Mouse (Mus musculus) MEL (cell line): ENCODE results near the gene Stn1. TPM values are rescaled to one million over a fixed set of nuclear protein-coding genes. Genes with fewer than 3 reads are reported as not detected.

Experiments
- DNase-seq: peaks from one replicate; pipeline ENCODE4 v3.0.0; 2011; ENCODE audit warnings: low read depth, low spot score
- H3K27ac ChIP-seq: 2 replicates; pipeline ENCODE4 v1.5.1; 2012; ENCODE audit warnings: low read depth, mild to moderate bottlenecking, control low read depth, low read length, moderate library complexity; ENCODE audit not compliant: control insufficient read depth
- H3K27me3 ChIP-seq, 2 experiments: fragments of 150-350 bp in 1 of 2; sonication (generic) in 1 of 2; 2 replicates each; pipeline ENCODE4 v1.6.1; 2012; ENCODE audit warnings: low read length in 2 of 2, mild to moderate bottlenecking in 2 of 2, improper control_type of control experiment in 1 of 2, moderate library complexity in 1 of 2; ENCODE audit not compliant: insufficient read depth in 2 of 2, control insufficient read depth in 1 of 2
- H3K36me3 ChIP-seq, 2 experiments: 2 replicates each; pipeline ENCODE4 v1.6.1; 2012 to 2014; ENCODE audit warnings: low read length in 2 of 2, improper control_type of control experiment in 1 of 2, inconsistent platforms in 1 of 2, mild to moderate bottlenecking in 1 of 2; ENCODE audit not compliant: insufficient read depth in 2 of 2, control insufficient read depth in 1 of 2
- H3K4me1 ChIP-seq, 2 experiments: fragments of 150-350 bp in 1 of 2; sonication (generic) in 1 of 2; 2 replicates each; pipeline ENCODE4 v1.6.1; 2012; ENCODE audit warnings: low read length in 2 of 2, improper control_type of control experiment in 1 of 2, mild to moderate bottlenecking in 1 of 2; ENCODE audit not compliant: insufficient read depth in 2 of 2, control insufficient read depth in 1 of 2
- H3K4me3 ChIP-seq, 2 experiments: fragments of 150-350 bp in 1 of 2; sonication (generic) in 1 of 2; 2 replicates each; pipeline ENCODE4 v1.5.1; 2012; ENCODE audit warnings: low read depth in 2 of 2, low read length in 2 of 2, mild to moderate bottlenecking in 2 of 2, moderate library complexity in 2 of 2, control low read depth in 1 of 2, improper control_type of control experiment in 1 of 2; ENCODE audit not compliant: control insufficient read depth in 1 of 2, insufficient read depth in 1 of 2
- H3K79me2 ChIP-seq: 2 replicates; pipeline ENCODE4 v1.6.1; 2012; ENCODE audit warnings: mild to moderate bottlenecking, low read length, moderate library complexity; ENCODE audit not compliant: control insufficient read depth, poor library complexity, insufficient read depth
- H3K9ac ChIP-seq: 2 replicates; pipeline ENCODE4 v1.6.1; 2012; ENCODE audit warnings: low read depth, mild to moderate bottlenecking, control low read depth, low read length, moderate library complexity; ENCODE audit not compliant: control insufficient read depth, poor library complexity, severe bottlenecking
- H3K9me3 ChIP-seq: fragments of 150-350 bp; sonication (generic); replicated peaks from 2 replicates; pipeline ENCODE4 v1.6.1; 2012; ENCODE audit warnings: mild to moderate bottlenecking, low read length, improper control_type of control experiment, moderate library complexity; ENCODE audit not compliant: insufficient read depth
- BHLHE40 ChIP-seq: IDR thresholded peaks from 2 replicates; pipeline ENCODE4 v1.6.1; 2012; ENCODE audit warnings: low read depth, mild to moderate bottlenecking, inconsistent platforms, low read length, improper control_type of control experiment, borderline replicate concordance
- CHD2 ChIP-seq: IDR thresholded peaks from 2 replicates; pipeline ENCODE4 v1.6.1; 2011; ENCODE audit warnings: low read length, improper control_type of control experiment
- ETS1 ChIP-seq: IDR thresholded peaks from 2 replicates; pipeline ENCODE4 v1.6.1; 2012; ENCODE audit warnings: low read depth, mild to moderate bottlenecking, inconsistent platforms, low read length, improper control_type of control experiment, moderate library complexity
- GATA1 ChIP-seq: IDR thresholded peaks from 2 replicates; pipeline ENCODE4 v1.6.1; 2011; ENCODE audit warnings: low read depth, low read length, improper control_type of control experiment
- HCFC1 ChIP-seq: IDR thresholded peaks from 2 replicates; pipeline ENCODE4 v1.6.1; 2012; ENCODE audit warnings: low read depth, mild to moderate bottlenecking, inconsistent platforms, low read length, improper control_type of control experiment, moderate library complexity
- KAT2A ChIP-seq: conservative IDR thresholded peaks from 2 replicates; pipeline ENCODE4 v1.6.1; 2012; ENCODE audit warnings: low read depth, low read length, improper control_type of control experiment, inconsistent platforms
- MAFK ChIP-seq: IDR thresholded peaks from 2 replicates; pipeline ENCODE4 v1.6.1; 2011; ENCODE audit warnings: low read depth, mild to moderate bottlenecking, low read length, improper control_type of control experiment, borderline replicate concordance
- MAX ChIP-seq: IDR thresholded peaks from 2 replicates; pipeline ENCODE4 v1.6.1; 2011; ENCODE audit warnings: low read length, improper control_type of control experiment
- MEF2A ChIP-seq: IDR thresholded peaks from 2 replicates; pipeline ENCODE4 v1.6.1; 2014; ENCODE audit warnings: low read depth, mild to moderate bottlenecking, inconsistent platforms, low read length, improper control_type of control experiment; ENCODE audit not compliant: poor library complexity, insufficient replicate concordance, severe bottlenecking; ENCODE audit errors: extremely low read depth
- MYB ChIP-seq: IDR thresholded peaks from 2 replicates; pipeline ENCODE4 v1.6.1; 2011; ENCODE audit warnings: mild to moderate bottlenecking, low read depth, low read length, improper control_type of control experiment
- MYC ChIP-seq: IDR thresholded peaks from 2 replicates; pipeline ENCODE4 v1.6.1; 2011; ENCODE audit warnings: low read depth, mild to moderate bottlenecking, low read length, improper control_type of control experiment, moderate library complexity
- POLR2AphosphoS2 ChIP-seq: IDR thresholded peaks from 2 replicates; pipeline ENCODE4 v1.6.1; 2011; ENCODE audit warnings: low read length, improper control_type of control experiment
- POLR2AphosphoS5 ChIP-seq: IDR thresholded peaks from 2 replicates; pipeline ENCODE4 v1.6.1; 2012; ENCODE audit warnings: low read depth, borderline replicate concordance, mild to moderate bottlenecking, inconsistent platforms, low read length, moderate library complexity, mixed read lengths
- RAD21 ChIP-seq: IDR thresholded peaks from 2 replicates; pipeline ENCODE4 v1.6.1; 2011; ENCODE audit warnings: mild to moderate bottlenecking, low read depth, low read length, improper control_type of control experiment
- RCOR1 ChIP-seq: IDR thresholded peaks from 2 replicates; pipeline ENCODE4 v1.6.1; 2012; ENCODE audit warnings: low read depth, mild to moderate bottlenecking, inconsistent platforms, low read length, improper control_type of control experiment
- SIN3A ChIP-seq: IDR thresholded peaks from 2 replicates; pipeline ENCODE4 v1.6.1; 2012; ENCODE audit warnings: low read length, improper control_type of control experiment, inconsistent platforms
- SMC3 ChIP-seq: IDR thresholded peaks from 2 replicates; pipeline ENCODE4 v1.6.1; 2011; ENCODE audit warnings: low read depth, low read length, improper control_type of control experiment
- USF1 ChIP-seq: IDR thresholded peaks from 2 replicates; pipeline ENCODE4 v1.6.1; 2014; ENCODE audit warnings: low read depth, mild to moderate bottlenecking, inconsistent platforms, low read length, improper control_type of control experiment, moderate library complexity
- USF2 ChIP-seq, 2 experiments: IDR thresholded peaks; 2 replicates each; pipeline ENCODE4 v1.6.1; 2011 to 2012; ENCODE audit warnings: improper control_type of control experiment in 2 of 2, low read length in 2 of 2, borderline replicate concordance in 1 of 2, inconsistent platforms in 1 of 2, low read depth in 1 of 2, mild to moderate bottlenecking in 1 of 2; ENCODE audit not compliant: insufficient read depth in 1 of 2
- ZC3H11A ChIP-seq: IDR thresholded peaks from 2 replicates; pipeline ENCODE4 v1.6.1; 2012; ENCODE audit warnings: low read depth, mild to moderate bottlenecking, inconsistent platforms, low read length, improper control_type of control experiment
- ZNF384 ChIP-seq: IDR thresholded peaks from 2 replicates; pipeline ENCODE4 v1.6.1; 2012; ENCODE audit warnings: low read depth, mild to moderate bottlenecking, inconsistent platforms, low read length, improper control_type of control experiment
- polyA plus RNA-seq, 2 experiments: library from polyadenylated mRNA; stranded (reverse) in 1 of 2; unstranded in 1 of 2; fragments of >175 nt in 1 of 2; fragments of >200 nt in 1 of 2; gene quantifications; 2 replicates each; pipeline versions ENCODE4 v1.2.1 to v1.2.4; 2012; ENCODE audit warnings: low replicate concordance in 2 of 2, low read depth in 1 of 2; ENCODE audit not compliant: insufficient read length in 2 of 2, insufficient read depth in 1 of 2, missing spikeins in 1 of 2
- total RNA-seq: library from RNA; depleted of rRNA; stranded (reverse); fragments of 300-350 nt; gene quantifications from 2 replicates; pipeline ENCODE4 v1.2.3, GENCODE M21; 2012

Gene Stn1
- total and polyA plus RNA-seq, 3 experiments, result 9.7 to 13.6 TPM; not detected in 1

DNA sequence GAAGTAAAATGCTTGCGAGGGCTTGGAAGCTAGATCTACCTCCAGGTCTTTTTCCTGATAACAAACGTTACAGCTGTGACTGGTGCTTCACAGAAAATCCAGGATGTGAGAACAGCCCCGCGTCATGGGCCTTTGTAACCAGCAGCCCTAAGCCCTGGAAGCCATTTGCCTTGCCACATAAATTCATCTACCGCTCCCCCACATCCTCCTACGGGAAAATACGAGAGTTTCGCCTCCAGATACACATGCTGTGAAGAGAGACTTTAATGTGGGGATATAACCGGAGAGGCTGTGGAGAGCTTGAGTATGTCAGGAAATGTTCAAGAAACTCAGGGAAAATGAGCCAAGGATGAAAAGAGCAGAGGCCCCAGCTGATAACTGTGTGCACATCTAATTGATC lies 11.9 kb upstream of the Stn1 start:
- no peak overlapping the region for H3K9ac ChIP-seq
- no peaks in the 10 kb centered on the region; a peak in 1 of 4 replicates for H3K27me3 ChIP-seq
- H3K36me3 ChIP-seq, result no peaks in the 10 kb centered on the region
- no peaks in the 10 kb centered on the region for H3K4me1 ChIP-seq
- H3K27ac ChIP-seq, result no peak overlapping the region
- no peak for DNase-seq
- no peaks in the 10 kb centered on the region for H3K9me3 ChIP-seq
- no peaks in the 10 kb centered on the region for H3K79me2 ChIP-seq
- TF ChIP-seq KAT2A, result no peak
- no peak for TF ChIP-seq MAFK
- no peak for TF ChIP-seq SMC3
- TF ChIP-seq ZNF384, result no peak
- TF ChIP-seq HCFC1, result no peak
- TF ChIP-seq USF1, result no peak
- TF ChIP-seq MYC, result no peak
- TF ChIP-seq MYB, result no peak
- TF ChIP-seq RAD21, result no peak
- TF ChIP-seq MEF2A, result no peak
- H3K4me3 ChIP-seq, result no peak overlapping the region

DNA sequence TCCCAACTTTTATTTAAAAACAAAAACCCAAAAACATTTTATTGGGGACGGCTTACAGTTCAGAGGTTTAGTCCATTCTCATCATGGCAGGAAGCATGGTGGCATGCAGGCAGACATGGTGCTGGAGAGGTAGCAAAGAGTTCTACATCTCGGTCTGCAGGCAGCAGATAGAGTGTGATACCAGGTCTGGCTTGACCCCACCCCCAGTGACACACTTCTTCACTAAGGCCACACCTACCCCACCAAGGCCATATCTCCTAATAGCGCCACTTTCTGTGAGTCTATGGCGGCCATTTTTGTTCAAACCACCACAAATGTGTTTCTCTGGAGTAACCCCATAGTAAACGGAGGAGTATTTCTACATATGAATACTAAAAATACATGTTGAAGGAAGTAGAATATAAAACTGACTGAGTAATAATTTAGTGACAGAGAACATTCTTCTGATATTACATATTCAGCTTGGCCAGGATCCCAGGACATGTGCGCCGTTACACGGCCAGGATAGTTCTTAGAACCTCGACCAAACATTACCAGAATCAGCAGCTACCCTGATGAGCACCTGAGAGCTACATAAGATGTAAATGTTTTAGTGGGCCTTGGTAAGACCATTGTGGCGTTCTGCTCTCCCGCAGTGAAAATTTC lies 11.2 kb upstream of the Stn1 start:
- Histone ChIP-seq H3K4me1 (no peaks in the 10 kb centered on the region), H3K27ac (no peak overlapping the region), H3K9me3 (no peaks in the 10 kb centered on the region), H3K79me2 (no peaks in the 10 kb centered on the region), H3K36me3 (no peaks in the 10 kb centered on the region), H3K9ac (no peak overlapping the region), H3K27me3 (no peaks in the 10 kb centered on the region; a peak in 1 of 4 replicates)
- no peak for DNase-seq
- no peak for TF ChIP-seq BHLHE40
- TF ChIP-seq GATA1, result no peak
- TF ChIP-seq SMC3, result no peak
- TF ChIP-seq, all 39 proteins: peak for 0
- no peak overlapping the region for H3K4me3 ChIP-seq

DNA sequence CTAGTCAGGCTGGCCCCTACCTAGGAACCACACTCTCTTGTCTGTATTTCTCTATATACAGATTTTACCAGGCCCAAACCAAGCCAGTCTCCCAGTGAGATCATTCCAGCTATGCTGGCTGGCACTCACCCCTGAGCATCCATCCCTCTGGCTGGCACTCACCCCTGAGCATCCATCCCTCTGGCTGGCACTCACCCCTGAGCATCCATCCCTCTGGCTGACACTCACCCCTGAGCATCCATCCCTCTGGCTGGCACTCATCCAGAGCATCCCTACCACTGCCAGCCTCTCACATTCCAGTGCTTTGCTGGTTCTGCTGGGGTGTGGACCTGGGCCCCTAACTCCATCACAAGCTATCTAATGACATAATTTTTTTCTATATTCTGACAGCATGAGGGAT lies 8.2 kb upstream of the Stn1 start:
- H3K36me3 ChIP-seq, result no peaks in the 10 kb centered on the region
- H3K79me2 ChIP-seq, result no peaks in the 10 kb centered on the region
- H3K4me1 ChIP-seq, result no peaks in the 10 kb centered on the region
- H3K4me3 ChIP-seq, result no peak overlapping the region
- H3K27me3 ChIP-seq, result no peaks in the 10 kb centered on the region; a peak in 1 of 4 replicates
- TF ChIP-seq ZC3H11A, result no peak
- TF ChIP-seq KAT2A, result no peak
- no peak for TF ChIP-seq SIN3A
- TF ChIP-seq CHD2, result no peak
- TF ChIP-seq POLR2AphosphoS2, result no peak
- TF ChIP-seq MYC, result no peak
- no peak for TF ChIP-seq MEF2A
- no peak for TF ChIP-seq MYB
- TF ChIP-seq MAX, result no peak
- no peak for TF ChIP-seq USF2 (IDR thresholded peaks at IDR 0.05; ENCODE audit: borderline replicate concordance in 1 of 2, insufficient read depth in 1 of 2, low read depth in 1 of 2, low read length in 2 of 2)
- no peak for TF ChIP-seq ZNF384
- TF ChIP-seq RCOR1, result no peak
- TF ChIP-seq ETS1, result no peak
- no peak for TF ChIP-seq POLR2AphosphoS5
- H3K27ac ChIP-seq, result no peak overlapping the region
- DNase-seq, result no peak
- H3K9ac ChIP-seq, result no peak overlapping the region
- no peaks in the 10 kb centered on the region for H3K9me3 ChIP-seq
